Mouse (Mus musculus): ENCODE measurements around the gene Hist1h2bn.
A peak's percentile ranks its signal among the peaks of the same experiment; 100 is the strongest.
"Not testable (repeated sequence)": the region's sequence is repeated elsewhere in the genome, so short reads cannot be mapped to it uniquely, and the experiment has no call there.

Gene Hist1h2bn

GRCm38 (mm10) chr13:21727948-21728572 is 25.9 kb upstream of the Hist1h2bn start:
- DNase-seq (ENCODE audit: low read depth, low spot score): no peak

- DNase-seq (ENCODE audit: low read depth, low spot score): no peak
Observed at GRCm38 (mm10) chr13:21729544-21729943, 24.4 kb upstream of the Hist1h2bn start.

- no peak for DNase-seq (ENCODE audit: low read depth, low spot score)
Observed at GRCm38 (mm10) chr13:21733466-21733865, 20.5 kb upstream of the Hist1h2bn start.

GRCm38 (mm10) chr13:21734010-21734905 is 19.7 kb upstream of the Hist1h2bn start:
- DNase-seq (ENCODE audit: low read depth, low spot score): no peak

GRCm38 (mm10) chr13:21734906-21735767 is 18.8 kb upstream of the Hist1h2bn start, which contains the start of gene Hist1h4j:
TSS of gene Hist1h4j (plus strand) at chr13:21735064.
- DNase-seq (ENCODE audit: low read depth, low spot score): not testable (repeated sequence)

- DNase-seq (ENCODE audit: low read depth, low spot score): no peak
Observed at GRCm38 (mm10) chr13:21745006-21745405, 8.9 kb upstream of the Hist1h2bn start.

GRCm38 (mm10) chr13:21749387-21750158 is 4.3 kb upstream of the Hist1h2bn start:
- no peak for DNase-seq (ENCODE audit: low read depth, low spot score)

GRCm38 (mm10) chr13:21750159-21751017 is 3.5 kb upstream of the Hist1h2bn start, which contains the start of gene Hist1h4k:
TSS of gene Hist1h4k (minus strand) at chr13:21750505.
- DNase-seq (ENCODE audit: low read depth, low spot score): peak; percentile 77

- no peak for DNase-seq (ENCODE audit: low read depth, low spot score)
Observed at GRCm38 (mm10) chr13:21751417-21751816, 2.5 kb upstream of the Hist1h2bn start.

- no peak for DNase-seq (ENCODE audit: low read depth, low spot score)
Observed at GRCm38 (mm10) chr13:21751827-21752226, 2.1 kb upstream of the Hist1h2bn start.

- no peak for DNase-seq (ENCODE audit: low read depth, low spot score)
Observed at GRCm38 (mm10) chr13:21752356-21752755, 1.6 kb upstream of the Hist1h2bn start.

GRCm38 (mm10) chr13:21753051-21753523 is 836 bp upstream of the Hist1h2bn start:
- peak; percentile 6 for DNase-seq (ENCODE audit: low read depth, low spot score)

GRCm38 (mm10) chr13:21754294-21755001 is 525 bp downstream of the Hist1h2bn start:
- DNase-seq (ENCODE audit: low read depth, low spot score): peak; percentile 22

- DNase-seq (ENCODE audit: low read depth, low spot score): no peak
Observed at GRCm38 (mm10) chr13:21755707-21756106, 1.8 kb downstream of the Hist1h2bn start.

- peak; percentile 93 for DNase-seq (ENCODE audit: low read depth, low spot score)
Observed at GRCm38 (mm10) chr13:21778814-21779766, 25.2 kb downstream of the Hist1h2bn start.

GRCm38 (mm10) chr13:21779767-21780731 is 26.1 kb downstream of the Hist1h2bn start, which contains the start of gene Hist1h1b:
TSS of gene Hist1h1b (minus strand) at chr13:21780625.
- peak; percentile 31 for DNase-seq (ENCODE audit: low read depth, low spot score)

Data from telencephalon, adult 2 months (tissue).